Mouse (Mus musculus) ES-Bruce4 (cell line): ENCODE measurements at regions not wholly inside any gene's neighbourhood (a gene's known extent, or its start where the extent isn't known, plus 50 kb on each side); places are given as distances from the start of the nearest gene placed in this dataset.

Source experiments
- H3K27ac ChIP-seq: 2 replicates; pipeline ENCODE4 v1.5.1; 2012; ENCODE audit warnings: low read length, inconsistent platforms; ENCODE audit not compliant: insufficient read depth
- H3K27me3 ChIP-seq: 2 replicates; pipeline ENCODE4 v1.6.1; 2012; ENCODE audit warnings: mild to moderate bottlenecking, low read length, inconsistent platforms; ENCODE audit not compliant: control insufficient read depth, poor library complexity, insufficient read depth, severe bottlenecking
- H3K36me3 ChIP-seq: 2 replicates; pipeline ENCODE4 v1.6.1; 2012; ENCODE audit warnings: inconsistent platforms, mild to moderate bottlenecking, low read length, moderate library complexity; ENCODE audit not compliant: control insufficient read depth, poor library complexity, insufficient read depth, severe bottlenecking
- H3K4me1 ChIP-seq: one replicate; pipeline ENCODE4 v1.8.1; 2011; ENCODE audit warnings: low read length; ENCODE audit not compliant: control insufficient read depth, insufficient read depth
- H3K4me3 ChIP-seq: 2 replicates; pipeline ENCODE4 v1.5.1; 2011; ENCODE audit warnings: low read depth, mild to moderate bottlenecking, low read length
- H3K9ac ChIP-seq: 2 replicates; pipeline ENCODE4 v1.6.1; 2012; ENCODE audit warnings: low read depth, mild to moderate bottlenecking, inconsistent platforms; ENCODE audit not compliant: poor library complexity, severe bottlenecking
- H3K9me3 ChIP-seq: replicated peaks from 2 replicates; pipeline ENCODE4 v1.6.1; 2012; ENCODE audit warnings: mild to moderate bottlenecking, low read length, inconsistent platforms; ENCODE audit not compliant: control insufficient read depth, poor library complexity, insufficient read depth, severe bottlenecking
- CTCF ChIP-seq: IDR thresholded peaks from one replicate; pipeline ENCODE4 v1.8.1; 2011; ENCODE audit warnings: low read depth, low read length
- EP300 ChIP-seq: IDR thresholded peaks from 2 replicates; pipeline ENCODE4 v1.6.1; 2011; ENCODE audit warnings: low read depth, low read length; ENCODE audit not compliant: insufficient read depth
- POLR2A ChIP-seq: IDR thresholded peaks from one replicate; pipeline ENCODE4 v1.8.1; 2011; ENCODE audit warnings: low read length; ENCODE audit not compliant: insufficient read depth

DNA sequence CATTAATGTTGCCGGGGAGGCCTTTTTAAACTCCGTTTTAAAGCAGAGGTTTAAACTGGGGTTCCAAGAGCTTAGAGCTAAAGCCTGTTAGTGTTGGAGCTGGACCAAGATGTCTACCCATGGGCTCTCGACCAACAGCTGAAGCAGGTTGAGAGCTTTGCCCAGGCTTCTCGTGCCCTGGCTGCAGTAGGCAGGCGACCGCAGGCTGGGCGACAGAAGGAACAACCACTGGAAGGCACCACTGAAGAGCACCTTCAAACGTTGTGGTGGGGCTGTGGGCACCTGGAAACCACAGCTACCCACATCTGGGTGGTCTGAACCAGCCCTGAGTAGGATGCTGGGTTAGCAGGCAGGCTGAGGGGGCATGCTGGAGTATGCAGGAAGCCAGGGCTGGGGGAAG is 141.7 kb upstream of the 1600014C23Rik start:
- no peak for TF ChIP-seq POLR2A
- TF ChIP-seq EP300: no peak
- no peak for TF ChIP-seq CTCF
- H3K9ac ChIP-seq: no peak overlapping the region
- H3K27me3 ChIP-seq: no peaks in the 10 kb centered on the region
- H3K4me3 ChIP-seq: no peak overlapping the region
- H3K36me3 ChIP-seq: no peaks in the 10 kb centered on the region
- no peak overlapping the region for H3K27ac ChIP-seq
- peaks cover 3% of the 10 kb centered on the region for H3K4me1 ChIP-seq
- no peaks in the 10 kb centered on the region for H3K9me3 ChIP-seq

DNA sequence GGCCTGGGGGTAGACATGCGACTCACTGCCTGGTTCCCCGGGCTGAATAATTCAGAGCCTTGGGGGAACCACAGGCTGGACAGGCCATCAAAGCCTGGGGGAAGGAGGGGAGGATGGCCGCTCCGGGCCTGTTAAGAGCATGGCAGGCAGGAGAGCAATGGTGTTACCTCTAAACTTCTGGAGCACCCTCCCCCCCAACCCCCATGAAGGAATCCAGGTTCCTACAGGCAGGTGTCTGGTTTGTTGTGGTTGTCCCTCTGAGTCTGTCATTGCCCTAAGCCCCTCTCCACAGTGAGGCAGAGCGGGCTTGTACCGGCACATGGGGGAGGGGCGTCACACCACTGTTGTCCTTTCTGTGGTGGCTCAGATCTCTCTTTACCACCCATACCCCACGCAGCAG is 140.4 kb upstream of the 1600014C23Rik start:
- Histone ChIP-seq H3K9ac (peak overlapping the region; percentile 45), H3K4me1 (peaks cover 3% of the 10 kb centered on the region), H3K27me3 (no peaks in the 10 kb centered on the region), H3K9me3 (no peaks in the 10 kb centered on the region), H3K36me3 (no peaks in the 10 kb centered on the region), H3K27ac (peak overlapping the region; percentile 17; the same call in 1 of the 2 replicates), H3K4me3 (no peak overlapping the region)
- TF ChIP-seq POLR2A: no peak
- TF ChIP-seq CTCF: no peak
- no peak for TF ChIP-seq EP300

DNA sequence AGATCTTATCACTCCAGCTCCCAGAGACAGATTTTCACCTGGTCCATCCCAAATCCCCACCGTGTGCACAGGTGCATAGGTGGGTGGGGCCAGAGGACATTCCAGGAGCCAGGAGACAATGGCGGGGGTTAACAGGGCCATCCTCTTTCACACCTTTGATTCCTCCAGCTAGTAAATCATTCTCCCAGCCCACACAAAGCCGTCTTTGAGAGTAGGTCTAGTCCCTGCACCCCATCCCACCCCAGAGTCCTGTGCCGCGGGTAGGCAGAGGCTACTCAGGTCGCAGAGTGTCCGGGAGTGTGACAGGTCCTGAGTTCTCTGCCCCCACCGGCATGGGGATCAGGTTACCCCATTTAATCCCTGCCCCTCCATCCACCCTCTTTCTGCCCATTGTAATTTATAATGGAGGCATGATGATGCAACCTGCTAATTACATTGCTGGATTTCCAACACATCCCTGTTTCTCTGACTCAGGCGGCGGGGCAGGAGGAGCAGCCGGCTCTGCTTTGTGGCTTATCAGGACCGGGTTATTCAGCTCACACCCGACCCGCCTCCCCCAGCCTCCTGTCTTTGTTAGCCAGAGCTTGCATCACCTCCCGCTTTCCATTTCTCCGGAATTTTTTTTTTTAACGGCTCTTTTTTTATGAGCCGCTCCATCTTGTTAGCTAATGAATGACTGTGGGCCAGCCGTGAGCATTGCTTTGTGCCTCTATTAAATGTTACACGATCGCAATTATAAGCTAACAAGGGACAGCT is 139.7 kb upstream of the 1600014C23Rik start:
- H3K9ac ChIP-seq: peak overlapping the region; percentile 45
- H3K36me3 ChIP-seq: no peaks in the 10 kb centered on the region
- no peaks in the 10 kb centered on the region for H3K9me3 ChIP-seq
- TF ChIP-seq POLR2A (no peak), EP300 (peak; percentile 76), CTCF (no peak)
- peaks cover 3% of the 10 kb centered on the region for H3K4me1 ChIP-seq
- H3K4me3 ChIP-seq: 0 out of 2 replicates have a peak overlapping the region, but pooled peaks have one; percentile 3
- no peaks in the 10 kb centered on the region for H3K27me3 ChIP-seq
- peak overlapping the region; percentile 41; the same call in 1 of the 2 replicates for H3K27ac ChIP-seq

DNA sequence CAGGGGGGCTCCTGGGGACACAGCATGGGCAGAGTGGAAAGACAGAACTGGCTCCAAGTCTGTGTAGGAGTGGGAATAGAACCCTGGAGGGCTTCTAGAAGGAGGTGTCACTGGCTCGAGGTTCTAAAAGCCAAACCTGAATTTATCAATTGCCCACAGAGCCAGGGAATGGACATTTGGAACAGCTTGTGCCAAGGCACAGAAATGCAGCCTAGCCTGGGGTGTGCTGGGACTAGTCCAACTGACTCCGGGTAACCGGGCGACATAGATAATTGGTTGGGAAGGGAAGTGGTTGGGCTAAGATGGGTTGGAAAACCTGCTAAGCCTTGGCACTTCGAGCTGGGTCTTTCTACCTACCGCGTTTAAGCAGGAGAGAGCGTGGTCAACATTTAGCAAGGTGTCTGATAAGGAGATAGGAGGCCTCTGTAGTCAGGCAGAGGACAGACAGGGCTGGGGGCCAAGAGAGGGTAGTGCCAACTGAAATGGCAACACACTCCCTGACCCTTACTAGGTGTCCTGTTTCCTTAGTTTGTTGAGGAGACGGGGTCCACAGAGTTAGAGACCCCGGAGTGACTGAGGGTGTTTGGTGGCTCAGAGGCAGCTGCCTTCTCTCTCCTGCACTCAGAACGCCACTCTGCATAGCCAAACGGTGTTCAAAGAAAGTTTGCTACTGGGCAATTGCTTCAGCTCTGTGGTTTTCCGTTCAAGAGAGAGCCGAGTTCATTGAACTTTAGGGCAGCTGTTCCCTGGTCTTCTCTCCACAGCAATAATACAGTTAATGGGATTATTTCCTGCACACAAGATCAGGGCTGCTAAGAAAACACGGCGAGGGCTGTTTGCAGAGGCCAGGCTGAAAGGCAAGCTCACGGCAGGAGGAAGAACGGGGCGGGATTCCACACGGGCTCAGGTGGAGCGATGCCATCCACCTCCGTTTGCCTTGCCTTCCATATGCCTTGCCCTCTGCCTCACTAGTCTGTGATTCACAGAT is 138.3 kb upstream of the 1600014C23Rik start:
- peaks cover 3% of the 10 kb centered on the region for H3K4me1 ChIP-seq
- H3K27ac ChIP-seq: no peak overlapping the region
- H3K9me3 ChIP-seq: no peaks in the 10 kb centered on the region
- no peaks in the 10 kb centered on the region for H3K36me3 ChIP-seq
- no peaks in the 10 kb centered on the region for H3K27me3 ChIP-seq
- H3K4me3 ChIP-seq: no peak overlapping the region
- no peak overlapping the region for H3K9ac ChIP-seq
- no peak for TF ChIP-seq CTCF
- no peak for TF ChIP-seq POLR2A
- no peak for TF ChIP-seq EP300

- Histone ChIP-seq H3K36me3 (no peaks in the 10 kb centered on the region), H3K9ac (no peak overlapping the region), H3K4me1 (peaks cover 3% of the 10 kb centered on the region), H3K9me3 (no peaks in the 10 kb centered on the region), H3K27me3 (no peaks in the 10 kb centered on the region), H3K27ac (no peak overlapping the region), H3K4me3 (no peak overlapping the region)
- TF ChIP-seq CTCF (no peak), POLR2A (no peak), EP300 (no peak)
Observed at GRCm38 (mm10) chr17:45871067-45871466, 137.4 kb upstream of the 1600014C23Rik start.
